Mouse (Mus musculus): ENCODE measurements around the gene Reep6.

Gene Reep6

GRCm38 (mm10) chr10:80329273-80330081, at the start of gene Reep6, which contains the start of gene Pcsk4:
Gene Reep6 (plus strand): TSS chr10:80329953.
Gene Pcsk4 (minus strand): TSS chr10:80329498.
- DNase-seq (ENCODE audit: low spot score): peak; percentile 99

- DNase-seq (ENCODE audit: low spot score): no peak
Observed at GRCm38 (mm10) chr10:80281304-80281703, 48.4 kb upstream of the Reep6 start.

- DNase-seq (ENCODE audit: low spot score): no peak
Observed at GRCm38 (mm10) chr10:80281921-80282371, 47.8 kb upstream of the Reep6 start.

- no peak for DNase-seq (ENCODE audit: low spot score)
Observed at GRCm38 (mm10) chr10:80282481-80283441, 47.0 kb upstream of the Reep6 start.

GRCm38 (mm10) chr10:80285222-80286070, 44.3 kb upstream of the Reep6 start:
- DNase-seq (ENCODE audit: low spot score): no peak

GRCm38 (mm10) chr10:80288097-80288496, 41.7 kb upstream of the Reep6 start:
- no peak for DNase-seq (ENCODE audit: low spot score)

- DNase-seq (ENCODE audit: low spot score): no peak
Observed at GRCm38 (mm10) chr10:80288657-80289056, 41.1 kb upstream of the Reep6 start.

- peak; percentile 98 for DNase-seq (ENCODE audit: low spot score)
Observed at GRCm38 (mm10) chr10:80292251-80293146, 37.3 kb upstream of the Reep6 start, which contains the start of gene Rps15. Gene Rps15 (plus strand): TSS chr10:80292453.

GRCm38 (mm10) chr10:80293325-80293724, 36.4 kb upstream of the Reep6 start:
- DNase-seq (ENCODE audit: low spot score): no peak

GRCm38 (mm10) chr10:80294311-80294710, 35.4 kb upstream of the Reep6 start:
- DNase-seq (ENCODE audit: low spot score): no peak

GRCm38 (mm10) chr10:80294788-80295303, 34.9 kb upstream of the Reep6 start:
- DNase-seq (ENCODE audit: low spot score): no peak

- DNase-seq (ENCODE audit: low spot score): peak; percentile 85
Observed at GRCm38 (mm10) chr10:80295618-80296425, 33.9 kb upstream of the Reep6 start, which contains the start of gene Apc2. Gene Apc2 (plus strand): TSS chr10:80295977.

GRCm38 (mm10) chr10:80296824-80297223, 32.9 kb upstream of the Reep6 start:
- no peak for DNase-seq (ENCODE audit: low spot score)

GRCm38 (mm10) chr10:80297526-80298133, 32.1 kb upstream of the Reep6 start:
- DNase-seq (ENCODE audit: low spot score): no peak

GRCm38 (mm10) chr10:80298571-80299281, 31.0 kb upstream of the Reep6 start:
- peak; percentile 89 for DNase-seq (ENCODE audit: low spot score)

GRCm38 (mm10) chr10:80299301-80299700, 30.5 kb upstream of the Reep6 start:
- DNase-seq (ENCODE audit: low spot score): peak; percentile 46

- DNase-seq (ENCODE audit: low spot score): no peak
Observed at GRCm38 (mm10) chr10:80299824-80300223, 29.9 kb upstream of the Reep6 start.

- DNase-seq (ENCODE audit: low spot score): peak; percentile 65
Observed at GRCm38 (mm10) chr10:80300672-80301181, 29.0 kb upstream of the Reep6 start.

All from embryo, embryonic 10.5 days (tissue).